Mouse (Mus musculus) c-Kit-positive CD71-positive TER-119-negative erythroid progenitor cells, embryonic 14.5 days (primary cell): ENCODE results near the gene Gm614.

Source experiments
- DNase-seq: peaks from one replicate; pipeline ENCODE4 v3.0.0-alpha.2; 2013; ENCODE audit warnings: low read depth

Gene Gm614

DNA sequence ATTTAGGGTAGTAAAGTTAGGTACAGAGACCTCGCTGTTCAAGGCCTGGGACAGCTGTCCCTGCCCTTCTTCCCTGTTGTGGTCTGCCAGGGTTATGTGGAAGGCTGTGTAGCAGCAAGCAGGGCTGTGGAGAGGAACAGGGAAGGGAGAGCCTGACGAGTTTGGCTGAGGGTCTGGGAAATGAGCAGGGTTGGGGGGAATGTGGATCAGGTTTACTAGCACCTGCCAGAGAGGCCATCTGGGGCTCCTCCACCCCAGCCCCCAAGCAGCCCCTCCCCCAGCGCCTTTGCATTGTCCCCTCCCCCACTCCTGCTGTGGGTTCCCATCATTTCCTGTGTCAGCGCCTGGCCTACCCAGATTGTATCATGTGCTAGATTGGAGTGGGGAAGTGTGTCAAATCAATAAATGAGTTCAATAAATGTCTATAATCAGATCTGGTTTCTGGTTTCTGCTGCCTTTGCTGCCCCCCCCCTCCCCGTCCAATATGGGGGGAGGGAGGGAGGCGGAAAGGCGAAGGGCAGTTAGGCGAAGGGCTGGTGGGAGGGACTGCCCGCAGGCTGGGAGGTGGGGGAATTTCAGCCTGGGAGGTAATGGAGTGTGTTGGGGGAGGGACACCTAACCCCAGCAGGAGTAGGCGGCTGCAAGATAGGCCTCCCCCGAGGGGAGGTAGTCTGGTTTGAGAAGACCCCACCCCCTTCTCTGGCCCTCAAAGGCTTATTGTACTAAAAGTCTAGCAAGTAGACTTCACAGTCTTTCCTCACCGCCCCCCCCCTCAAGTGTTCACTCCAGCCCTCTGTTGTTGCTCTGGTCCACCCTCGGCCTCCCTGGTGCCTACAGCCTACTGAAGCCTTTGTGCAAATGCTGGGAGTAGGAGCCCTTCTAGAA lies 3.1 kb downstream of the Gm614 start:
- DNase-seq: no peak

DNA sequence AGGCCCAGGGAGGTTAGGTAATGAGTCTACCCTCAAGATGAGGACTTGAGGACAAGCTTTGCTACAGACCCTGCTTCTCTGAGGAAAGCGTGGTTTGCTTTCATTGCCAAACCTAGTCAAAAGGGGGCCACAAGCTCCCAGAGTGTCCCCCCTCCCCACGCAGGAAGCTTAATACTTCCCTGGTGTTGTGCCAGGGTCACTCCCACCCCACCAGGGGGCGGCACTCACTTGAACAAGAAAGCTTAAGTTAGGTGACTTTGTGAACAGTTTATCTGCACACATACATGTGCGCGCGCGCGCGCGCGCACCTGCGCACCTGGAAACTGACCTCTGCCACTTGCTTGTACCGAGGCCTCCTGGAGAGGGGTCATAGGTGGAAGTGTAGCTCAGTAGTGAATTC lies 7.2 kb downstream of the Gm614 start:
- DNase-seq: no peak

GRCm38 (mm10) chrX:101254740-101255139 lies 9.1 kb downstream of the Gm614 start:
- DNase-seq: no peak

DNA sequence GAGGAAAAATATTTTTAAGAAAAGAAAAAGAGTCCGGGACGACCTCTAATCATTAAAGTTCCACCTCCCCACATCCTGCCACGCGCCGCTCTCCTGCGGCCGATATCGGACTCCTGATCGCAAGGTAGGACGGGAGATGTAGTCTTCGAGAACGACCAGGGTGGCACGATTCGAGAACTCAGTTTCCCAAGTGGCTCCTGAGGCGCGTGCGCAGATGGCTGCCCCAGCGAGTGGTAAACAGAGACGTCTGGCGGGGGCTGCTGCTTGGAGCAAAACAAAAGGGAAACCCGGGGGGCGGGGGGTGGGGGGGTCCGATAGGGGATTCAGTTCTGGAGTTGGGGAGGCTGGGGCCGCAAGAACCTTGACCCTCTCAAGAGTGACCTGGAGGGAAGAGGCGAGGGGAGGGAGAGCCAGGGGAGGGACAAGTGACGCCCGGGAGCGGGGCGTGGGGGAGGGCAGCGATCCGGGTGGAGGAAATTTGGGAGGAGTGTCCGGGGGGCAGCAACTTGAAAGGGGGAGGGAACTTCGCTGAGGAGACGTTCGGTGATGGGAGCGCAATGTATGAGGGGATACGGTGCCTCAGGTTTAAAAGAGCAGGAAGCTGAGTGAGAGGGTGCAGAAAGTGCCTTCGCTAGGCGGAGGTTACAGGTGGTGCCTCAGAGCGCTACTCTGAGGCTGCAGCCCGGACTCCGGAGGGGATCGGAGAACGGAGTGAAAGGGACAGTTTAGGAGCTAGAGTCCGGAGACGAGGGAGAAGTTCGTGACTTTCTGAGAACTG lies 9.7 kb downstream of the Gm614 start, which contains the start of gene Foxo4:
Gene Foxo4 (plus strand): TSS at position 577 of the 778 bp plus-strand sequence.
- peak; percentile 83 for DNase-seq

DNA sequence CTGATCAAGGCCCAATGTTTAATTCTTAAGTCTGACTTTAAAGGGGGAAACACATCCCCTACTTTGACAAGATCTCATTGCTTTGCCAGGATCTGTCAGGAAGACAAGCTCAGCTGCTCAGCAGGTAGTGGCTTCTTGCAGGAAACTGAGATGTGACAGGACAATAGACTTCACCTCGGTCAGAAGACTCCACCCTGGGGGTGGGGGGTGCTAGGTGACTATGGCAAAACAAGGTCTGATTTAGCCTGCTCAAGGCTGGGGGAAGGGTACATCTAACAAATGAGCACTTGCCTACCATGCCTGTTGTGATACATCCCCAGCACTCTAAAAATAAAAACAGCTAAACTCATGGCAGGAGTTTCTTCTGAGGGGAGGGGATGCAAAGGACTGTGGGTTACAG lies 18.8 kb downstream of the Gm614 start:
- no peak for DNase-seq

- no peak for DNase-seq
Observed at GRCm38 (mm10) chrX:101222796-101223162, 41.0 kb downstream of the Gm614 start.

DNA sequence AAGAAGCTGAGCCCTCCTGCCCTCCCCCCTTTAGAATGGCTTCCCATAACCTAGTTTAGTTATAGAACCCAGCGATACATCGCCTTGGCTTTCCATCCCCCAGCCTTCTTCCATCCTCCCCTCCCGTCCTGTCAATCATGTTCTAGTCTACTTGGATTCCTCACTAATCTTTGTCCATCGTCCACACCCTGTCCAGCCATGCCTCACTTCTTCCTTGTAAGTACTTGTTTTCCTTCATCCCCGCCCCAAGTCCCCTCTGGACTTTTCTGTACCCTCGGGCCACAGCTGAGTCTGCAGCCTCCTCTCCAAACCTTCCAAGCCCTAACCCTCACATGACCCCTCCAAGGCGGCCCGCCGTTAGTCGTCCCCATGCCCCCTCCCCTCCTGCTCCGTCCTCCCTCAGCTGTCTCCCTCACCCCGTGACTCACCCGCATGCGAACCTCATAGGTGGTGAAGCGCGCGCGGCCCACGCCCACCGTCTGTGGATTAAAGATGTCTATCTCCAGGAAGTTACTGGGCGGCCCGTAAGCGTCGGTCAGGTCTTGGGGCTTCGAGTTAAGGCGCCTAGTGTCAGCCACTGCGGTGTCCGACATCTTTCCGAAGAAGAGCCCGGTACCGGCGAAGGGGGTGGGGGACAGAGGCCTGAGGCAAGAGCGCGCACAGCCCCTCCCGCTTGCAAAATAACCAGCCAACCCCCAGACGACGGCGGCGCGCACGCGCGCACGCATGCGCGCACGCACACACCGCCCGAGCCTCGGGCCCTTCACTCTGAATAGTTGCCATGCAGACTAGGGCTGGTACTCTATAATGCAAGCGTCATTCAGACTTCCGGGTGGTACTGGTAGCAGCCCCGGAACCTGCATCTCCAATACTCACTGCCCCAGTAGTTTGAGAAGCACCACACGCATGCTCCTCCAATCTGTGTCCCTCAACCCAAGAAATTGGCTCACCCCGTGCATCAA lies 41.7 kb downstream of the Gm614 start, which contains the start of gene Snx12:
Gene Snx12 (minus strand): TSS at position 730 of the 962 bp plus-strand sequence.
- peak; percentile 70 for DNase-seq
